Mouse (Mus musculus): Measurements from ENCODE around the gene Abca3.
A peak's percentile ranks its signal among the peaks of the same experiment; 100 is the strongest.
"Not testable (repeated sequence)": the region's sequence is repeated elsewhere in the genome, so short reads cannot be mapped to it uniquely, and the experiment has no call there.

Gene Abca3

DNA sequence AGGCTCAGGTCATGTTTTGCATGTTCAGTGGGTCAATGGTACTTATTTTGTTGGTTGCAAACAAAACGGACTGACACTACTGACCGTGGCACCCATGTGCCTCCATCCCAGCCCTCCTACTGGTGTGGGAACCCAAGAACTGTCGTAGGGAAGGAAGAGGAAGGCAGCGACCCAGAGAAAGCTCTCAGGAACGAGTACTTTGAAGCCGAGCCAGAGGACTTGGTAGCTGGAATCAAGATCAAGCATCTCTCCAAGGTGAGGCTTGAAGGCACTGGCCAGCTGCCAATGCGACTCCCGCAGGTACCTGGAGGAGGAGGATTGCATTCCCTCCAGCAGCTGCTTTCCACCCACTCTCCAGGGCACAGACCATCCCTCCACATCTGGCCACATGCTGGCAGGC, 32.0 kb downstream of the Abca3 start:
- no peak for DNase-seq (ENCODE audit: low spot score in 2 of 2)

GRCm38 (mm10) chr17:24388711-24389110, 37.0 kb downstream of the Abca3 start:
- no peak for DNase-seq (ENCODE audit: low spot score in 2 of 2)

DNA sequence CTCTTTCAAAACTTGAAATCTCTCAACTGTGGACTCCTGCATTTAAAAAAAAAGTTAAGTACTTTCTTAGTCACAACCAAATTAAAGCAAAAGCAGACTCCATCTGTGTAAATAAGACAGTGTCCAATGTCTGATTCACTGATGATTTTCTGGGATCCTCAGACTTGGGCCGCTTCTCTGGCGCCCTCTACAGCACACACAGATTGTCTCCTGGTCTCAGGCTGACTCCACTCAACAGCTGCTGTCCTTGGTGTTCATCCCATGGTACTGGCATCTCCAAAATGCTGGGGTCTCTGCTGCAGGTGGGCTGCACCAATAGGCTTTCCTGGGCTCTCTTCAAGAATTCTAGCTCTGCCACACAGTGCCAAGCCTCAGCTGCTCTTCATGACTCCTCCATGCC, 38.1 kb downstream of the Abca3 start:
- peak in 1 of 2 experiments; percentile 38 for DNase-seq (ENCODE audit: low spot score in 2 of 2)

DNA sequence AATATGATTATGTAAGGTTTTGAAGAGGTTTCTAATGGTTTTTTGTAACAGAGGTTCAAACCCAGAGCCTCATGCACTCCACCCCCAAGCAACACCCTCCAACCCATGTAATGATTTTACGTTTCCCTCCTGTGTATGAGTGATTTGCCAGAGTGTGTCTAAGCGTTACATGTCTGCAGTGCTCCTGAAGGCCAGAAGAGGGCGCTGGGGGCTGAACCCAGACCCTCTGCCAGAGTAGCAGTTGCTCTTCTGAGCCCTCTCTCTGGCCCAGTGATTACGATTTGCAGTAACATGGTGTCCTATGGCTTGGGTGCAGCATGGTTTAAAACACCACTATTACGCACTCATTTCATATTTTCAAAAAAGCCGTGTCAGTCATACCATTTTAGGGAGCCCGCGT, 39.4 kb downstream of the Abca3 start:
- DNase-seq (ENCODE audit: low spot score in 2 of 2) = no peak

DNA sequence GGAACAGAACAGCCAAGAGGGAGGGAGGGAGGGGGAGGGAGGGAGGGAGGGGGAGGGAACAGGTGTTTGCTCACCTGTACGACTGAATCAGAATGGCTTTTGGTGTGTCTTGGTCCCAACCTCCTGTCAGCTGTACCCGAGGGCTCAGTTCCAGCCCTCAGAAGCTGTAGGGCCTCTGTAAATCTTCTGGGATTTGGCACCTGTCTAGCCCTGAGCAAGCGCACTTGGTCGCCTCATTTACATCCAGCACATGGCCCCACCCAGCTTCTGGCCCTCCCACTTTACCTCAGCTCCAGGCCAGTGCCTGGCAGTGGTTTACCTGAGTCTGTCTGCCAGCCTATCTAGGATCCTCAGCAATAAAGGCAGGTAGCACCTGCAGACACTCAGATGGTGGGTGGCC, 41.8 kb downstream of the Abca3 start:
- no peak for DNase-seq (ENCODE audit: low spot score in 2 of 2)

GRCm38 (mm10) chr17:24394456-24394855, 42.7 kb downstream of the Abca3 start:
- no peak for DNase-seq (ENCODE audit: low spot score in 2 of 2)

DNA sequence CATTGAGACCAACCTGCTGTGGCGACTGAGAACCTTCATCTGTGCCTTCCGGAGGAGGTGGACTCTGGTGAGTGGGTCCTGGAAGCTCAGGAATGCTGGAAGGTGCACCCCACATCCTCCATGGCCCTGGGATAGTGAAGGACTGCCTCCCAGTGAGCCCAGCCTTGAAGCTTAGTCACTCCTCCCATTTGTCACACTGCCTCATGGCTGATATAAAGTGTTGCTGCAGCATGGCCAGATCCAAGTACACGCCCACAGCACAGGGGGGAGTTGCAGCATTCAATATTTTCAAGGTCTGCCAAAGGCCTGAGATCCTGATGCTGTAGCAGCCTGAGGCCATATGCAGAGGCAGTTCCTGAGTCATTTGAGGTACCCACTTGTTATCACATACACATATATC, 50.6 kb downstream of the Abca3 start:
- DNase-seq (ENCODE audit: low spot score in 2 of 2) = no peak

DNA sequence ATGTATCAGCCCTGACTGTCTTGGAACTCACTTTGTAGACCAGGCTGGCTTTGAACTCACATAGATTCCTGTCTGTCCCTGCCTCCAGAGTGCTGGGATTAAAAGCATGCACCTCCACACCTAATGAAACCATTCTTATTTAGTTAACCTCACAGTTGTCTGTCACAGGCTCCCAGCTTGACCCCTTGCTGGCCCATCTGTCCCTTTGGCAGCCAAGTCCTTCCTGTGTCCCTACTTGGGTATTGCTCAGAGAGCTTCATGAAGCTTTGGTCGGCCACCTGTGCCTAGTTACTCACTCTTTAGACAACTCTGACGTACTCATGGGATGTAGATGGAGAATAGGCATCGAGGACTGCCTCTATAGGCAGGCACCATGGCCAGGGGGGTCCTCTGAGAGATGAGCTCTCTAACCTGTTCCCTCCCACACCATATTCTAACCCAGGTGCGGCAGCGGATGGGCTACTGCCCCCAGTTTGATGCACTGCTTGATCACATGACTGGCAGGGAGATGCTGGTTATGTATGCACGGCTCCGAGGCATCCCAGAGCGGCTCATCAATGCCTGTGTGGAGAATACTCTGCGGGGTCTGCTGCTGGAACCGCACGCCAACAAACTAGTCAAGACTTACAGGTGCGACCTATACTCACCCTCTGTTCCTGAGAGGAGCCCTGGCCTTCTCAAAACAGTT, 55.5 kb downstream of the Abca3 start:
- DNase-seq (ENCODE audit: low spot score in 2 of 2) = no peak

DNA sequence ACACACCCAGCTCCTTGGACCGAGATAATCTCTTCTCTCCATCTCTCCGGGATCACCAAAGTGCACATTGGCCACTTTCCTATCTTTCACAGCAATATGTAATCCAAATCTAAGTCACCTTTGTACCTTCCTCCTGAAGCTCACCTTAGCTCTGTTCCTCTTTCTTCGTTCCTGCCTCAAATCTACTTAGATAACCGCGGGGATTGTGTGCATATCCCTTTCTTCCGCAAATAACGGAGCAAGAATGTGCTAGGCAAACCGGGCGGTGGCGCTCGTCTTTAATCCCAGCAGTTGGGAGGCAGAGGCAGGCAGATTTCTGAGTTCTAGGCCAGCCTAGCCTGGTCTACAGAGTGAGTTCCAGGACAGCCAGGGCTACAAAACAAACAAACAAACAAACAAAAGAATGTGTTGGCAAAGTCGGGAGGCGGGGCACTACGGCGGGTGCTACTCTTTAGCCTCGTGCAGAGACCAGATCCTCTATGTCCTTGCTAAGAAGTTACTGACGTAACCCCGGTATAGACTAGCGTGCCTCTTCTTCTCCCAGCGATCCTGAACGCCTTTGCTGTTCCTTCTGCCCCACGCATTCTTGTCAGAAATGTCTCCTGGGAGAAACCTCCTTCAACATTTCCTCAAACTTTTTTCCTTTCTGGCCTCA, 61.9 kb downstream of the Abca3 start:
- DNase-seq (ENCODE audit: low spot score in 2 of 2) = no peak

DNA sequence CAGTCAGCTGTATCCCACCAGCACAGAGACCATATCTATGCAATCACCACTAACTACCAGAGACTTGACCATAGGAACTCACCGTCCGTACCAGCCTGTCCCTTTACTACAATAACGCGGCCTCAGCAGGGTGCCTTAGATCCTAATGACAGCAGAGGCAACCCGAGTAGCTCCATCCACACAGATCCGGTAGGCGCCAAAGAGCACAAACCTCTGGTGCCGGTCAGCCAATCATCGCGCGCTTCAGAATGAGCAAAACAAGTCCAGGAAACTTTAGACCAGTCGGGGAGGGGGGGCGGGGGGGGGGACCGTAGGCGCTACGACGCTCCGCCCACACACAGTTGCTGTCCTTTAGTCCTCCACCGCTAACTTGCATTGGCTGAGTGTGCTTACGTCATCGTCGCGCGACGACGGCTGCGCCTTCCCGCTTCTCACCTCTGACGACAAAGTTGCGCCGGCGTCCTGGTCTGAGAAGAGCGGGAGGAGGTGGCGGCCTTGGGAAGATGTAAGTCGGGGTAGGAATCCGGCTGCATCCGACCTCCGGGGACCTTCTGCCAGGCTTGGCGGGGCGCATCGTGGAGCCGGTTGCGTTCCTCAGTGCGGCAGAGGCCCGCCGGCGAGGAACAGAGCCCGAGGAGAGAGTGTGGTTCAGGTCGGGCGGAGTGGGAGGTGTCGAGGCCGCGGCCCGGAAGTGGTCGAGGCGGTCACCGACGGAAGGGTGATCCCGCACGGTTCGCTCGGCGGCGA, 62.7 kb downstream of the Abca3 start, which contains the start of gene Rnps1:
Gene Rnps1 (plus strand): TSS at position 336 of the 747 bp plus-strand sequence.
- peak; percentile 83 to 93 for DNase-seq (ENCODE audit: low spot score in 2 of 2)

DNA sequence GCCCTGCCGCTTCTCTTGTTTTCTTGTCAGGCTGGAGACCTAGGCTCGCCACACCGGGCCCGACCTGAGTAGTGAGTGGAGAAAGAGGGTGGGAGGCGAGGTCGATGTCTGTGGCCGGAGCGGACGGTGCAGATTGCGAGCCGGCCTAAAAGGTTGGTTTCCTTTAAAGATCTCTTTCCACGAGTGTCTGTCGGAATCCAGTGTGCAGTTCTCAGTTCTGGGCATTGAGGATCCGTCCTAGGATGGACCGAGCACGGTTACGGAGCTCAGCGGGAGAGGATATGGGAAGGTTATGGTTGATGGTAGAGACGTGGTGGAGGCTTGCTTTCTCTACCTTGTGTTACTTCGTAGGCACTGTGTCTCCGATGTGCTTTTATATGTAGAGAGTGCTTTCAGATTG, 63.3 kb downstream of the Abca3 start:
- no peak for DNase-seq (ENCODE audit: low spot score in 2 of 2)

GRCm38 (mm10) chr17:24416051-24416652, 64.4 kb downstream of the Abca3 start:
- no peak for DNase-seq (ENCODE audit: low spot score in 2 of 2)

DNA sequence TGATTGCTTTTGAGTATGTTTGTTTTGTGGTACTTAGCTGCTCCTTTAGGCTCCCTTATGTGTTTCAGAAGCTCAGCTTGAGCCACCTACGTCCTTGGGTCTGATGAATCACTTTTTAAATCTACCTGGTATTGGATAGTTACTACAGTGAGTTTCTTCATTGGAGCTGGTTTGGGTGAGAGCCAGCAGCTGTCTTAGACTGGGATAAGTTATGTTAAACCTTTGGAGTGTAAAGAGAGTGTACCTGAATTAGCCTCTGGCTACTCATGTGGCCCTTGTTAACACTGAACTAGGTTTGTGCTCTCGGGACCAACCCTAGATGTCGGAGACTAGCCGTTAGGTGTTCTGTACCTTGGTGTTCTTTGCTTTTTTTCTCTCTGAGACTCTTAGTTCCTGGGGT, 71.4 kb downstream of the Abca3 start:
- no peak for DNase-seq (ENCODE audit: low spot score in 2 of 2)

GRCm38 (mm10) chr17:24424489-24424888, 72.7 kb downstream of the Abca3 start:
- no peak for DNase-seq (ENCODE audit: low spot score in 2 of 2)

- not testable (repeated sequence) for DNase-seq (ENCODE audit: low spot score in 2 of 2)
These were observed 73.6 kb downstream of the Abca3 start for GRCm38 (mm10) chr17:24425326-24425725.

GRCm38 (mm10) chr17:24425905-24426304, 74.2 kb downstream of the Abca3 start:
- DNase-seq (ENCODE audit: low spot score in 2 of 2) = no peak

GRCm38 (mm10) chr17:24426471-24427169, 74.9 kb downstream of the Abca3 start, which contains the start of gene Eci1:
Gene Eci1, plus strand, starts transcription at chr17:24426641.
- DNase-seq (ENCODE audit: low spot score in 2 of 2) = peak; percentile 89 to 90

DNA sequence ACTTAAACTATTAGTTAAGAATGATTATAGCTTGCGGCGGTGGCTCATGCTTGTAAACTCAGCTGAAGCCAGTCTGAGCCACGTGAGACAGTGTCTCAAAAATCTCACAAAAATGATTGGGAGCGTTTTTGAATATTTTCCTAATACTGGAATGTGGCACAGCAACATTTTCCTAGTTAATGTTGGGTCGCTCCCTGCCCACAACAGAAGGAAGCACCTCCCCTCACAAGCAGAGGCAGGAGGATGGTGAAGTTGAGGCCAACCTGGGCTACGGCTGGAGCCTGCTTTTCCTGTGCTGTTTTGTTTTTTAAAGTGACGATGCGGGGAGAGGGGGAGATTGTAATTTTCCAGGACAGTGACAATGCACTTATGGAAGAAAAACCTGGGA, 75.4 kb downstream of the Abca3 start:
- no peak for DNase-seq (ENCODE audit: low spot score in 2 of 2)

DNA sequence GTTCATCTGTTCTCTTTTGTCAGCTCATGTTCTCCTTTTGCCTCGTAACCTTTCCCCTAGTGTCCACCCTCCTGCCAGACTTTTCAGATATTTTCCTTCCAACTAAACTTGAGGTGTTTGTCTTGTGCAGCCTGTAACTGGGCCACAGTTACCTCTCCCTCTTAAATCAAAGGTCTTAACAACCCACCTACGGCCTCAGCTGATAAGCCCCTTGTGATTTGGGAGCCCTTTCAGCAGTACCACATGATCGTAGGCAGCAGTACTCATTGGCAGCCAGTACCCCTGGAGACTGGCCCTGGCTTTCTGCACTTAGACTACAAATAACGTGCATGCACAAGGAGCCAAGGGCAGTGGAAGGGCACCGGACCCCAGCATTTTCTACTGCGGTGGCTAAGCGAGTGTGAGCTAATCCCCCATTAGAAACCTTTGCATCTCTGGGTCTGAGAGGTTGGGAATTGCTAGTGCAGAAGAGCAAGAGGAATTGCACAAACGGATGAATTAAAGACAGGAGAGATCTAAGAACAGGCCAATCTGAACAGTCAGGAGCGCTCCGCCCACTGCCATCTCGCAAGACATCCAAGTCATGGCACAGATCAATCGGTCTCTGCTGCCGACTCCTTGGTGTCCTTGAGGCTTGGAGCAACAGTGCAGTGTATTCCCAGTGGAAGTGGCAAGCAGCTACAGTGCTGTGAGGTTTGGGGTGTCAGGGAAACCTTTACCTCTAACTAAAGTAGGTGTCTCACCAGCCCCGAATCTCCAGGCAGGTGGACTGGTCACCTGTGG, 77.6 kb downstream of the Abca3 start:
- no peak for DNase-seq (ENCODE audit: low spot score in 2 of 2)

DNA sequence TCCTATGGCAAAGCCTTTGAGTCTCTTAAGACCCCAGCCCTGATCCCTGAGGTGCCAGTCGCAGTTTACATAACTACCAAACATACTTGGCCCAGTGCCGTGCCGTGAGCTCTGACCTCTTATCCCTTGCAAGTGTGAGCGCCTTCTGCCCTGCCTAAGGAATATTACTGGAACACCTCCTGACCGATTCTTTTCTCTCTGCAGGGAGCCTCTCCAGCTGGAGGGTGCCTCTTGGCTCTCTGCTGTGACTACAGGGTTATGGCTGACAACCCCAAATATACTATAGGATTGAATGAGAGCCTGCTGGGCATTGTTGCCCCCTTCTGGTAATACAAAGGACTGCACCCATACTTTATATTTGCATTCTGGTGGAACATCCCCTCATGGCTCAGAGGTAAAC, 85.3 kb downstream of the Abca3 start:
- no peak for DNase-seq (ENCODE audit: low spot score in 2 of 2)

GRCm38 (mm10) chr17:24440377-24440776, 88.6 kb downstream of the Abca3 start:
- no peak for DNase-seq (ENCODE audit: low spot score in 2 of 2)
